Mouse (Mus musculus): ENCODE results near the gene Foxc1. TPM values are rescaled to one million over a fixed set of nuclear protein-coding genes. Genes with fewer than 3 reads are reported as not detected.

Gene Foxc1
- total RNA-seq, 2 experiments from 2014 or later, result 0.56 to 0.76 TPM

DNA sequence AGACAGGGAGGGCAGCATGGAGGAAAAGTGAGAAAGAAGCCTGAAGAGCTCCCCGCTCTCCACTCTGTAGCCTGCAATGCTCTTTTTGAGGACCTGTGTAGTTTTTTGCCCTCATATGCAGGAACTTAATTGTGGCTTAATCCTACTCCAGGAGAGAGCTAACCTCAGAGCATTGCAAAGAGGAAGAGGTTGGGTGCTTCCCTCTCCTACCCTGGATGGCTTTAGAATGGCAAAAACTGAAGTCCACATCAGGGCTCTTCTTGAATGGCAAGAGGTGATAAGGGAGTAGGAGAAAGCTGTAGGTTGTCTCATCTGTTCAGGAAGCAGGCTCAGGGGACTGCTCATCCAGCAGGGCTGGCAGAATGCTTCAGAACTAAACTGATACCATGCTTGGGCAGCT is 18.7 kb downstream of the Foxc1 start:
- no peak for DNase-seq
- intact Hi-C loops (cut with DNase I), result no loop called here

- intact Hi-C loops (cut with DNase I), result no loop called here
- no peak for DNase-seq
Observed at GRCm38 (mm10) chr13:31827160-31827559, 20.7 kb downstream of the Foxc1 start.

GRCm38 (mm10) chr13:31827820-31828332 is 21.4 kb downstream of the Foxc1 start:
- no peak for DNase-seq
- intact Hi-C loops (cut with DNase I), result no loop called here

DNA sequence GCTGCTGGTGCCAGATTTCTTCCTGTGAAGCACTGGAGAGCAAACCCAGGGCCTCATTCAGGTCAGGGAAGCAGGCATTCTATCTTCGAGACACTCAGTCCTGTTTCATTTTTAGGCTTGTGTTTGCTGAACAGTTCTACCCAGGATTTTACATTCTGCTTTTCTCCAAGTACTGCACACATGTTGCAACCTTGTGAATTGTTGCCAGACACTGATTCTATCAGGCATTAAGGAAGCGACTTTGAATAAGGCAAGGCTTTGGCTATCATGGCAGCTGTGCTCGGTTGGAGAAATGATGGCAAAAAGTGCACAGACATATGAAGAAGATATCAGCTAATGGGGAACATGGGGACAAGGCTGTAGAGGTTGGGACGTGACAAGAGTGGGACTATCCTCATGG is 22.0 kb downstream of the Foxc1 start:
- intact Hi-C loops (cut with DNase I), result no loop called here
- no peak for DNase-seq

GRCm38 (mm10) chr13:31830332-31830731 is 23.9 kb downstream of the Foxc1 start:
- DNase-seq, result no peak
- intact Hi-C loops (cut with DNase I), result no loop called here

DNA sequence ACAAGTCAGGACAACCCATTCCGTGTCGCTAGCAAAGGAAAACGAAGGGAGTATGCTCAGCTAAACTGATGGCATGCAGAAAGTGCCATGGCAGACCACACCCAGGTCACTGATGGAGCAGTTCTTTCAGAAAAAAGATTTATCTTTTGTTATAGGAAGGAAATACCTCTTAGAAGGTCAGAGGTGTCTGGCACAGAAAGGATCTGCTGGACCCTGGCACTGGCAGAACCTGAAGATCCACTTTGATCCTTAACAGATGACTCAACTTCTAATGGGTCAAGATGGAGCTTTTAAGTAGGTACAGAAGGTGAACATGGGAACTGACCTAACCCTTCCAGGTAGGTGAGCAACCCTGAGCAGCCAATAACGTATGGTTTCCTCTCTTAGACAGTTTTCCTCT is 29.4 kb downstream of the Foxc1 start:
- intact Hi-C loops (cut with DNase I), result no loop called here
- DNase-seq, result no peak

DNA sequence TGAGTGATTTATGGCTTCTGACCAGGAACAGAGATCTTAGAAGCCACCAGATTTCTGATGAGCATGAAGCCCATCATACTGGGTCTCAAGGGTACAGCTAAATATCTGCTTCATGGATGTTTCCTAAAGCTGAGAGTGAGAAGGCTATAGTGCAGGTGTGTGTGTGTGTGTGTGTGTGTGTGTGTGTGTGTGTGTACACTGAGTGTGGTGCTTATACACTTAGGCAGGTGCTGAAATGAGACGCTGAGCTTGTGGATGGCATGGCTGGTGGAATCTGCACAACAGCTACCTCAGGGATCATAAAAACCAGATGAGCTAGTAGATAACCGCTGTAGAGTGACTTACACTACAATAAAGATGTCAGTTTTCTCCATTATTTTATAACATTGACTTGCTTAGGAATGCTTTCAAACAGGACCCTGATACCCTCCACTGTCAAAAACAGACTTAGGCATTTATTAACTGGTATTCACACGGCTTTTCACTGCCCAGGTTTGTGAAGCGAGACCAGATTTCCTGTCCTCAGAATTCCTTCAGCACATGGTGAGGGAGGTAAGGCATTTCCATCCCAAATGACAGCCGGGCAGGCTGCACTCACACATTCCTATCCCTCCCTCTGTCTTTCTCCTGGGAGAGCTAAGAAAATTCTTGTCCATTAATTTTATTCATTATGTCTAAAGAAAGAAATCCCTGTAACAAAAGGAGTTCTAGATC is 43.0 kb downstream of the Foxc1 start:
- intact Hi-C loops (cut with DNase I), result no loop called here
- no peak for DNase-seq

- DNase-seq, result no peak
- intact Hi-C loops (cut with DNase I), result no loop called here
Observed at GRCm38 (mm10) chr13:31853564-31853963, 47.1 kb downstream of the Foxc1 start.

DNA sequence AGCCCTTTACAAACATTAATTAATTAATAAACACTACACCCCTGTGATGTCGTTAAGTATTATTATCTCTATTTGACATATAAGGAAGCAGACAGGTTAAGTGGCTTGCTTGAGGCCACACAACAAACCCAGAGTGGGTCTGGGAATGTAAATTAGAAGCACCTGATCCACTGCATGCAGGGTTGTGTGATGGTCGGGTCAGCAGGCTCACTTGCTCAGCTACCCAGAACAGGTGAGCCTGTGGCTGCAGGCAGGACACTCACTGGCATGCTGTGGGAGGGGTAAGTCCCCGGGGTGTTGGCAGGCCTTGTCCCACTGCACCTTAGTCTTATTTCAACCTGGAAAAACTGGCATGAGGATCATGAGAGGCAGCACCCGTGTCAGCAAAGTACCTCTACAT is 47.6 kb downstream of the Foxc1 start:
- no peak for DNase-seq
- intact Hi-C loops (cut with DNase I), result no loop called here

DNA sequence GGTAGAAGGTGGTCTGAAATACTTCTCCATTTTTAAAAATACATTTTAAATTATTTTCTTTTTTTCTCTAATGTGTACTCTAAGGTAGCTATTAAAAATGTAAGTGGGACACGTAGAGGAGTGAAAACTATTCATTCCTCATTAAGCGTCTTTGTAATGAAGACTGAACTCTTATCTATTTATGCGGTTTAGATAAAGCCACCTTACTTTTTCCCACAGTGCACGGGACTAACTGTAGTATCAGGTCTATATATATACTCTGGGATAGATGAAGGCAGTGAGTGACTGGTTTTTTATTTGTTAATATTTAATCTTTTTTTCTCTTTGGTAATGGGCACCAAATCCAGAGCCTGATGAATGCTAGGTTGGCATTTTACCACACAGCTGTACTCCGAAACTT is 53.8 kb downstream of the Foxc1 start:
- intact Hi-C loops (cut with DNase I), result no loop called here
- DNase-seq, result no peak

Other genes starting within 250 kb of the Foxc1 start
- gene A530084C06Rik, start 247.3 kb upstream of the Foxc1 start, total RNA-seq (2021), result not detected
- gene Foxf2, start 180.8 kb upstream of the Foxc1 start, total RNA-seq (2021), result not detected

Data from gastrocnemius, postnatal 36 days (tissue).